Mouse (Mus musculus) layer of hippocampus, adult 2 months (tissue): ENCODE data around the gene Cox14. TPM values are rescaled to one million over a fixed set of nuclear protein-coding genes. Genes with fewer than 3 reads are reported as not detected.
"Not testable (repeated sequence)": the region's sequence is repeated elsewhere in the genome, so short reads cannot be mapped to it uniquely, and the experiment has no call there.

Experiments
- DNase-seq, 2 experiments: peaks; one replicate each; pipeline ENCODE4 v3.0.0; 2022; ENCODE audit warnings: low spot score in 2 of 2
- H3K27ac ChIP-seq: fragments of 200-600 bp; 2 replicates; pipeline ENCODE4 v1.8.1; 2022
- H3K4me3 ChIP-seq: fragments of 200-600 bp; 2 replicates; pipeline ENCODE4 v1.8.1; 2022; ENCODE audit warnings: mild to moderate bottlenecking
- CTCF ChIP-seq: fragments of 200-600 bp; conservative IDR thresholded peaks from 2 replicates; pipeline ENCODE4 v1.8.1; 2022; ENCODE audit warnings: antibody characterized with exemption, mild to moderate bottlenecking, moderate library complexity
- total RNA-seq, 2 experiments: library from RNA; stranded (reverse); gene quantifications; 2 replicates each; pipeline ENCODE4 v1.2.3; 2021

The Cox14 gene
- total RNA-seq, 2 experiments from 2014 or later: 113 to 125 TPM

DNA sequence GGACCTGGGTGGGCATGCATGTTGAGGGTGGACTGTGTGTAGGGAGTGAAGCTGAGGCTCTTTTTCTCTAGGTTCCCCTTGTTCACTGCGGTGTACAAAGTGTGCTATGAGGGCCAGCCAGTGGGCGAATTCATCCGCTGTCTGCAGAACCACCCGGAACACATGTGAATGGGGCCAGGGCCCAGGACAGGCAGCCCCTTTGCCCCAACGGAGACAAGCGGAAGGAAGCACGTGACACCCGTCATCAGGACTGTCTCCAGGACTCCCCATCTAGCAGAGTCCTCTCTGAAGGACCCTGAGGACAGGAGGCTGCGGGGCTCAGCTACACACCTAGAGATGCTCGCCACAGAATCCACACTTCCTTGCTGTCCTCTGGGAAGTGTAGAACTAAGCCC lies 2.3 kb upstream of the Cox14 start:
- no peak for TF ChIP-seq CTCF
- peak in 1 of 2 experiments; percentile 11 for DNase-seq
- Histone ChIP-seq H3K4me3 (no peak overlapping the region), H3K27ac (peak overlapping the region; percentile 94)

GRCm38 (mm10) chr15:99723515-99724291 lies 1.7 kb upstream of the Cox14 start:
- peak overlapping the region; percentile 94 for H3K27ac ChIP-seq
- TF ChIP-seq CTCF: no peak
- DNase-seq: peak; percentile 58 to 67
- no peak overlapping the region; the same call in 1 of the 2 replicates for H3K4me3 ChIP-seq

DNA sequence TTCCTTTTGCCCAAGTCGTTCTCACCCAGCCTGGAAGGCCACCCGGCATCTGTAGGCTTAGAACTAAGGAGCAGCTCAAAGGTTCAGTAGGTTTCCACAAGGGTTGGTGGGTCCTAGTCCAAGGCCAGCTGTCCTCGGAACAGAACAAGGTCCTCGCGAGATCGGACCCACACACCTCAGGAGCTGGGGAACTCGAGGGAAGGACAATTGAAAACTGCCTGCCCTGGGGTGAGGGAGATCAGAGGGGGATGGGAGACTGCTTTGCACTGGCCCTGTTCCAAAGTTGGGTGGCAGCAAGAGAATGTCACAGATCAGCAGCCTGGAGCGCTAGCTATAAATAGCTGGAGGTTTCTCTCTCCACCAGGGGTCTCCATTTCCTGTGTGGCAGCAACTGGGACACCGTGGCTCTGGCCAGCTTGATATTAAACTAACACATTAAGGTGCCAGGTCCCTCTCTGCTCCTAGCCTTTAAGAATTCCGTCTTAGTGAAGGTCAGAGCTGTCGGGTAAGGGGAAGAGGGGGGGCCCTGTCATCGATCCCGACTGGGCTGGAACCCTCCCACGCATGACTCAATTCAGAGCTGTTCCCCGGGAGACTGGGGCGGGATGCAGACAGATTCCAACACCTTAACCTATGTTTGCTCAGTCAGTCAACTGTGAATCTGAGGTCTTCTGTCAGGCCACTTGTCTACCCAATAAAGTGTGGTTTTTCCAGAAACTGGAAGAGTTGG lies 961 bp upstream of the Cox14 start:
- DNase-seq: peak; percentile 69 to 72
- peak; percentile 75 for TF ChIP-seq CTCF
- H3K4me3 ChIP-seq: peak overlapping the region; percentile 53

GRCm38 (mm10) chr15:99726549-99726948 lies 1.1 kb downstream of the Cox14 start:
- DNase-seq: no peak
- no peak for TF ChIP-seq CTCF
- H3K27ac ChIP-seq: peak overlapping the region; percentile 90; the same call in 1 of the 2 replicates
- H3K4me3 ChIP-seq: peak overlapping the region; percentile 88

More for the DNA sequence above, 961 bp upstream of the Cox14 start:
- peak overlapping the region; percentile 94 for H3K27ac ChIP-seq

GRCm38 (mm10) chr15:99727039-99727438 lies 1.6 kb downstream of the Cox14 start:
- not testable (repeated sequence) for H3K4me3 ChIP-seq, DNase-seq, H3K27ac ChIP-seq

GRCm38 (mm10) chr15:99727525-99727924 lies 2.1 kb downstream of the Cox14 start:
- TF ChIP-seq CTCF: no peak
- no peak for DNase-seq
- H3K27ac ChIP-seq: no peak overlapping the region
- no peak overlapping the region for H3K4me3 ChIP-seq

DNA sequence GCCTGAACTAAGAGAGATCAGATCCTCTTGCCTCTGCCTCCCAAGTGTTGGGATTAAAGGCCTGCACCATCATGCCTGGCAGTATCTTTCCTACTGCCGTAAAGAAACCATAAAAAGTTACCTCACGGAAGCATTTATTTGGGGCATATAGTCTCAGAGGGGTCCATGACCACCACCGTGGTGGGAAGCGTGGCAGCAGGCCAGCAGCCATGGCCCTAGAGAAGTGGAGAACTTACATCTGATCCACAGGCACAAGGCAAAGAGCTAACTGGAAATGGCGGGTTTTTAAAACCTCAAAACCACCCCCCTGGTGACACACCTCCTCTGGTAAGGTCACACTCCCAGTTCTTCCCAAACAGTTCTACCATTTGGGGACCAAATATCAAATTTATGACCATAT lies 2.8 kb downstream of the Cox14 start:
- no peak for TF ChIP-seq CTCF

GRCm38 (mm10) chr15:99729056-99729783 lies 3.8 kb downstream of the Cox14 start:
- TF ChIP-seq CTCF: no peak
- H3K27ac ChIP-seq: no peak overlapping the region
- DNase-seq: no peak

More for the DNA sequence above, 2.8 kb downstream of the Cox14 start:
- H3K27ac ChIP-seq: no peak overlapping the region
- no peak for DNase-seq
- H3K4me3 ChIP-seq: no peak overlapping the region

GRCm38 (mm10) chr15:99731167-99731566 lies 5.7 kb downstream of the Cox14 start:
- Histone ChIP-seq H3K4me3 (no peak overlapping the region), H3K27ac (no peak overlapping the region)
- DNase-seq: no peak
- no peak for TF ChIP-seq CTCF

More at GRCm38 (mm10) chr15:99729056-99729783, 3.8 kb downstream of the Cox14 start:
- no peak overlapping the region for H3K4me3 ChIP-seq

DNA sequence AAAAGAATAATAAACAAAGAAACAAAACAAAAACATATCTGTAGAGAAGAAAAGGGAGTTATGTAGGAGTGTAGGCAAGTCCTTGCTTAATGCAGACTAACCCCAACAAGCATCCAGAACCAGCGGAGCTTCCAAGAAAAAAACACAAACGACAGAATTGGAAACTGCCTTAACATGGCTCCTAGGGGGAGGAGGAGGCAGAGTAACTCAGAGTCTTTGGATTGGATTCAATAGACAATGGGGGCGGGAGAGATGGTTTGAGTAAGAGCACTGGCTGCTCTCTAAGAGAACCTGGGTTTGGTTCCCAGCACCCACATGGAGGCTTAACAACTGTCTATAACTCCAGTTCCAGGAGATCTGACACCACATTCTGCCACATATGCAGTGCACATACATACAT lies 6.3 kb downstream of the Cox14 start:
- Histone ChIP-seq H3K27ac (no peak overlapping the region), H3K4me3 (no peak overlapping the region)
- DNase-seq: no peak
- no peak for TF ChIP-seq CTCF

- Histone ChIP-seq H3K4me3 (no peak overlapping the region), H3K27ac (no peak overlapping the region)
- TF ChIP-seq CTCF: no peak
- no peak for DNase-seq
Measured at GRCm38 (mm10) chr15:99733186-99733585, 7.8 kb downstream of the Cox14 start.

DNA sequence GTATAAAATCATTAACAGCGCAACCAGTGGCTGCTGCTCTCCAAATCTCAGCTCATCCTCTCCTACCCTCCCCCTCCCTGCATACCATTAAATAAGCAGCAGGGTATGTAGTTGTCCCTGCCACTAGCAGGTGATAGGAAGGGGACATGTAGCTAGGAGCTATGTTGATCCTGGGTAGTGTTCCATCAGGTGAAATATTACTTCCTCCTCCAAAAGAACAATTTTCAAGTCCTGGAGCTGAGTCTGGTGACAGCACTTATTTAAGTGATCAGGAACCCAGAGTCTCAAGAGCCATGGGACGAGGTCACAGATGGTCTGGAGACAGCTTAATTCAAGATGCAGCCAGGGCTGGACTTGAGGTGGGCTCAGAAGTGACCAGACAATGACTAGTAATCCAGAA lies 10.2 kb downstream of the Cox14 start:
- Histone ChIP-seq H3K4me3 (no peak overlapping the region), H3K27ac (peak overlapping the region; percentile 0)
- peak; percentile 100 for DNase-seq
- no peak for TF ChIP-seq CTCF

DNA sequence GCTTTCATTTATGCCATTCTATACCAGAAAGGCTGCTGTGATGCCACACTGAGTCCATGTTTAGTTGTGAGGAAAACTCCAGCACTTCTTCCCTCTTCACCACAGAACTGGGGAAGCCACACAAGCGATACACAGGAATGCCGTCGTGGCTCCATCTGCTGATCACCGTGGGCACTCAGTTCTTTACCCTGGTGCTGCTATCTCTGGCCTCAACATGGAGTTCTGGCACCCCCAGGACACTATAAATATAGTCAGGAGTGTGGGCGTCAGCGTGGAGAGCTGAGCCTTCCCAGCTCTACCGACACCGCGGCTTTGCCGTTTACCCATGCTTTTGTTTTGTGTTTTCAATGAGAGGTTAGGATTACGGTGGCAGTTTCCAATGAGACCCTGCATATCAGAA lies 11.3 kb downstream of the Cox14 start:
- no peak for TF ChIP-seq CTCF
- DNase-seq: no peak
- no peak overlapping the region for H3K27ac ChIP-seq
- no peak overlapping the region for H3K4me3 ChIP-seq
